Mouse (Mus musculus) thymus, adult 2 months (tissue): ENCODE data around the gene Gpat3. TPM values are rescaled to one million over a fixed set of nuclear protein-coding genes. Genes with fewer than 3 reads are reported as not detected.

Source experiments
- DNase-seq: peaks from one replicate; pipeline ENCODE4 v3.0.0; 2021
- H3K27ac ChIP-seq: fragments of 200-500 bp; 2 replicates; pipeline ENCODE4 v1.5.1; 2012; ENCODE audit warnings: low read length, control low read depth; ENCODE audit not compliant: control insufficient read depth, insufficient read depth
- H3K27me3 ChIP-seq: fragments of 200-500 bp; 2 replicates; pipeline ENCODE4 v1.6.1; 2012; ENCODE audit warnings: mild to moderate bottlenecking, low read length, moderate library complexity, mixed read lengths; ENCODE audit not compliant: control insufficient read depth, insufficient read depth
- H3K36me3 ChIP-seq: fragments of 200-500 bp; 2 replicates; pipeline ENCODE4 v1.6.1; 2012; ENCODE audit warnings: mild to moderate bottlenecking, low read length, moderate library complexity; ENCODE audit not compliant: control insufficient read depth, insufficient read depth
- H3K4me1 ChIP-seq: fragments of 200-500 bp; replicated peaks from 2 replicates; pipeline ENCODE4 v1.6.1; 2012; ENCODE audit warnings: low read length; ENCODE audit not compliant: control insufficient read depth, insufficient read depth
- H3K4me3 ChIP-seq: fragments of 200-500 bp; 2 replicates; pipeline ENCODE4 v1.5.1; 2012; ENCODE audit warnings: mild to moderate bottlenecking, low read length, control low read depth, moderate library complexity; ENCODE audit not compliant: control insufficient read depth, insufficient read depth
- CTCF ChIP-seq: fragments of 200-500 bp; IDR thresholded peaks from 2 replicates; pipeline ENCODE4 v1.5.1; 2012; ENCODE audit warnings: mild to moderate bottlenecking, control low read depth, low read length, moderate library complexity, borderline replicate concordance; ENCODE audit not compliant: control insufficient read depth, poor library complexity, insufficient read depth; ENCODE audit errors: extremely low read depth
- POLR2A ChIP-seq: fragments of 200-500 bp; IDR thresholded peaks from 2 replicates; pipeline ENCODE4 v1.6.1; 2012; ENCODE audit warnings: mild to moderate bottlenecking, low read length, control low read depth, moderate library complexity; ENCODE audit not compliant: control insufficient read depth, poor library complexity, insufficient read depth; ENCODE audit errors: extremely low read depth
- WGBS: fragments of 180-500 bp; shearing (Covaris S2); methylation state at CpG from one replicate; pipeline ENCODE4 v1.1.7; 2018; 5-methylcytosine and 5-hydroxymethylcytosine counted together
- polyA plus RNA-seq: library from polyadenylated mRNA; depleted of rRNA; stranded (reverse); fragments of >200 nt; gene quantifications from 2 replicates; pipeline ENCODE4 v1.2.3, GENCODE M21; 2012

Gene Gpat3
- polyA plus RNA-seq, 1 experiment: 1.6 TPM

- Histone ChIP-seq H3K27me3 (no peaks in the 10 kb centered on the region), H3K36me3 (no peaks in the 10 kb centered on the region), H3K4me1 (no peaks in the 10 kb centered on the region), H3K27ac (no peak overlapping the region), H3K4me3 (no peak overlapping the region)
- no peak for DNase-seq
- WGBS: 81% methylated on average over 4 of the region's 4 CpGs
- TF ChIP-seq POLR2A (no peak), CTCF (no peak)
These were observed 23.8 kb downstream of the Gpat3 start for GRCm38 (mm10) chr5:100869197-100869895.

GRCm38 (mm10) chr5:100871987-100872386 lies 26.5 kb downstream of the Gpat3 start:
- 14% methylated on average over 8 of the region's 8 CpGs for WGBS
- TF ChIP-seq CTCF (no peak), POLR2A (no peak)
- Histone ChIP-seq H3K36me3 (no peaks in the 10 kb centered on the region), H3K4me1 (peaks cover 5% of the 10 kb centered on the region), H3K27ac (no peak overlapping the region), H3K4me3 (no peak overlapping the region), H3K27me3 (no peaks in the 10 kb centered on the region)
- no peak for DNase-seq

GRCm38 (mm10) chr5:100874721-100875120 lies 29.2 kb downstream of the Gpat3 start:
- H3K4me1 ChIP-seq: peaks cover 8% of the 10 kb centered on the region
- DNase-seq: no peak
- TF ChIP-seq CTCF (no peak), POLR2A (no peak)
- no peak overlapping the region for H3K4me3 ChIP-seq
- no peak overlapping the region for H3K27ac ChIP-seq
- no peaks in the 10 kb centered on the region for H3K36me3 ChIP-seq
- no peaks in the 10 kb centered on the region for H3K27me3 ChIP-seq
- WGBS: 93% methylated on average over 7 of the region's 7 CpGs

- Histone ChIP-seq H3K4me3 (no peak overlapping the region), H3K36me3 (no peaks in the 10 kb centered on the region), H3K4me1 (peaks cover 8% of the 10 kb centered on the region), H3K27ac (no peak overlapping the region), H3K27me3 (no peaks in the 10 kb centered on the region)
- WGBS: 52% methylated on average over 10 of the region's 10 CpGs
- TF ChIP-seq CTCF (no peak), POLR2A (no peak)
- no peak for DNase-seq
These were observed 29.7 kb downstream of the Gpat3 start for GRCm38 (mm10) chr5:100875180-100875579.

- Histone ChIP-seq H3K4me1 (peaks cover 12% of the 10 kb centered on the region), H3K4me3 (no peak overlapping the region), H3K27ac (no peak overlapping the region), H3K27me3 (no peaks in the 10 kb centered on the region), H3K36me3 (no peaks in the 10 kb centered on the region)
- TF ChIP-seq POLR2A (no peak), CTCF (no peak)
- no peak for DNase-seq
These were observed 31.5 kb downstream of the Gpat3 start for GRCm38 (mm10) chr5:100877021-100877420.

- Histone ChIP-seq H3K36me3 (no peaks in the 10 kb centered on the region), H3K27me3 (no peaks in the 10 kb centered on the region), H3K4me1 (peaks cover 10% of the 10 kb centered on the region), H3K27ac (no peak overlapping the region), H3K4me3 (no peak overlapping the region)
- TF ChIP-seq CTCF (no peak), POLR2A (no peak)
- WGBS: 97% methylated on average over 6 of the region's 6 CpGs
- no peak for DNase-seq
These were observed 39.7 kb downstream of the Gpat3 start for GRCm38 (mm10) chr5:100885216-100885615.

- Histone ChIP-seq H3K27me3 (no peaks in the 10 kb centered on the region), H3K4me1 (peaks cover 6% of the 10 kb centered on the region), H3K36me3 (no peaks in the 10 kb centered on the region), H3K27ac (no peak overlapping the region), H3K4me3 (no peak overlapping the region)
- TF ChIP-seq CTCF: no peak
- no peak for TF ChIP-seq POLR2A
- 9% methylated on average over 7 of the region's 7 CpGs for WGBS
- no peak for DNase-seq
These were observed 40.9 kb downstream of the Gpat3 start for GRCm38 (mm10) chr5:100886331-100886988.
